Mouse (Mus musculus): Measurements from ENCODE around the gene Slc6a17.

The Slc6a17 gene
- long read RNA-seq, experiment 1: 0 reads
- long read RNA-seq, experiment 2, partial matches to known transcripts: 0 of 1 reads
- long read RNA-seq, experiment 2, other reads (novel, unspliced or antisense): 1 of 1 reads

GRCm38 (mm10) chr3:107517631-107518108 lies at the start of gene Slc6a17:
TSS of gene Slc6a17 (minus strand) at chr3:107518018.
- intact Hi-C loops (cut with DNase I): no loop called here

- intact Hi-C loops (cut with DNase I): no loop called here
Measured at GRCm38 (mm10) chr3:107565331-107565730, 47.5 kb upstream of the Slc6a17 start.

- intact Hi-C loops (cut with DNase I): loop anchor here (5.0 kb wide), 1 partner anchor 48 kb away; no protein-coding TSS in a partner anchor
Measured at GRCm38 (mm10) chr3:107563880-107564279, 46.1 kb upstream of the Slc6a17 start.

DNA sequence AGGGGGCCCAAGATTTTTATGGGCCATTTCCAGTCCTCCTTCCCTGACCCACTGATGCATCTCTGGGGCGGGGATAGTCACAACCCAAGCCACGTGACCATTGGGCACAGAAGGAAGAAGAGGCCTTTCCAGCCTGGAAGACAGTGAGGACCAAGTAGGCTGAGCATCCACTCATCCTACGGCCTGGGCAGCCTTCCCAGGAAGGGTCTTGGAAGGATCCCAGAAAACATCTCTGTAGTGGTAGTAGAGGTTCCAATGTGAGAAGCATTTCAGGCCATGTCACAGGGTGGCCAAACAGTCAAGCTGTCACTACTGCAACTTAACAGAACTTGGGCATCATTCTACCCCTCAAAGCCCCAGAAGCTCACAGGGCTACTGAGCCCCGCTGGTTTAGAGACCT lies 44.8 kb upstream of the Slc6a17 start:
- intact Hi-C loops (cut with DNase I): loop anchor here (5.0 kb wide), 1 partner anchor 50 kb away; no protein-coding TSS in a partner anchor

- intact Hi-C loops (cut with DNase I): loop anchor here (5.0 kb wide), 1 partner anchor 50 kb away; no protein-coding TSS in a partner anchor
Measured at GRCm38 (mm10) chr3:107562104-107562503, 44.3 kb upstream of the Slc6a17 start.

DNA sequence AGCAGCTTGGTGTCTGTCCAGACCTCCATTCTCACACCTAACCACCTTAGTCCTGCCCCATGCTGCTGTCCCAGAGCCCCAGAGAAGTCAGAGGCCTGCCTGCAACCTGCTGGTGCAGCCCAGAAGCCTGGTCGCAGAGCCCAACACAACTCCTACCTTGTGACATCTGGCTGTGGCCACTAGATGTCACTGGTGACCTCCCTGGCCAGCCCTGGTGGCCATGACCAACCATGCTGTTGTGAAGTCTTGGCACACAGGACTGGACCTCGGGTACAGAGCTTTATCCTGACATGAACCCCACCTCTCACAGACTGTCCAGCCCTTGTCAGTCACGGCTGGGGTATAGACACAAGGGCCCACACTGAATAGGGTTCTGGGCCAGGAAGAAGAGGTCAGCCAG lies 41.4 kb upstream of the Slc6a17 start:
- intact Hi-C loops (cut with DNase I): no loop called here

GRCm38 (mm10) chr3:107558740-107559139 lies 40.9 kb upstream of the Slc6a17 start:
- intact Hi-C loops (cut with DNase I): no loop called here

DNA sequence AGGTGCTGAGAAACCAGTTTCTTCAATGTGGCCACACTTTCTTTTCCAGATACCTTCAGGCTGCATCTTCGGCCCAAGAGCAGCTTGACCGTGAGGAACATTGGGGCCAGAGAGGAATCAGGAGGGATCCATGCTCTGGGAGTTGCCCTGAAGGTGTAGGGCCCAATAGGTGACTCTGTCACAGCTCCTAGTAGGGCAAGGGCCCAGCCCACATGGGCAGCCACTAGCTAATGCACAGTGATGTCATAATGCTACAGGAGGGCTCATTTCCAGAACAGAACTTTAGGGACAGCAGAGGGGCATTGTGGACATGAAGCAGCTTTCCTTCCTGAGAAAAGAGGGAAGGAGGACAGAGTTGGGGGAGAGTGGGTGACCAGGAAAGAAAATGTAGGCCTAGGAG lies 37.0 kb upstream of the Slc6a17 start, which contains the start of gene Ubl4b:
Gene Ubl4b, minus strand, starts transcription at position 232 of the 400 bp plus-strand sequence.
- intact Hi-C loops (cut with DNase I): no loop called here

DNA sequence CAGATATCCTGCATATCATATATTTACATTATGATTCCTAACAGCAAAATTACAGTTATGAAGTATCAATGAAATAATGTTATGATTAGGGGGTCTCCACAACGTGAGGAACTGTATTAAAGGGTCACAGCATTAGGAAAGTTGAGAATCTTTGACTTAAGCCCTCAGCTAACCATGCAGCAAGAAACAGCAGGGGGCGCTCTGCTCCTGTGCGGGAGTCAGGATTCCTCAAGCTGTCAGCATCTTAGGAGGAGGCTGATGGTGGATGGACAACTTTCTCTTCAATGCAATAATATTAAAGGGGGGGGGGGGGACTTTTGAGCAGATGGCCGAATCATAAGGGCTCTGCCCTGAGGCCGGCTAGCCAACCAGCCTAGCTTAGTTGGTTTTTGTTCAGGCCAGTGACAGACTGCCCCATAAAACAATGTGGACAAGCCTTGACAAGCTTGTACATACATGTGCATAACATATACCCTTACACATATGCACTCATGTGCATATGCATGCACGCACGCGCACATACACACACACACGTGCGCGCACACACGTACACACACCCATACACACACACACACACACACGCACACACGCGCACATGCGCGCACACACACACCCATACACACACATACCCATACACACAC lies 32.7 kb upstream of the Slc6a17 start:
- intact Hi-C loops (cut with DNase I): no loop called here

- intact Hi-C loops (cut with DNase I): no loop called here
Measured at GRCm38 (mm10) chr3:107546956-107547355, 29.1 kb upstream of the Slc6a17 start.

DNA sequence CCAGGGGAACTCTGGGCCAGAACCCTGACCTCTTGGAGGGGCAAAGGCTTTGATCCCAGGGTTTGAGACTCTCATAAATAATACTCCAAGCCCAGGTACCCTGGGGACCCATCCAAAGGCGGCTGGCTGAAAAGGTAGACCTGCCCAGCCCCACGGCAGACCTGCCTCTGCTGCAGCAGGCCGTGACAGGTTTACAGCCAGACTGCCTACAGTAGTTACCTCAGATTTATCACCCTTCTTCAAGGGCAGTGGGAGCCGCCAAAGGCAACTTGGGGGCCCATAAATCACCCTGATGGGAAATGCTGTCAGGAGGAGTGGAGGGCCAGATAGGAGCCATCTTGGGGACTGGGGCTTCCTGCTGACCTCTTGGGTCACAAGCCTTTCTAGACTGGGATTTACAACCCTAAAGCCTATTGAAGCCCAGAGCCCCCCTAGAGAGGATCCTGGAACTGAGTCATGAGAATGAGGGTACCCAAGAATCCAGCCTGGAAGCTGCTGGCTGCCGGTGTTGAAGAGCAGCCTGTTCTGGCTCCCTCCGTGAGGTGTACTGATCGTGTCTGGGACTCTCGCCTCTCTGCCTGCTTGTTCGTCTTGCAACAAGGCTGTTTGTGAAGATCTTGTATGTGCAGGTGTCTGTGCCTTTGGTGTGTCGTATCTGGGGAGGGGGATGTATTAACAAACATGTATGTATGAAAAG lies 28.0 kb upstream of the Slc6a17 start:
- intact Hi-C loops (cut with DNase I): no loop called here

DNA sequence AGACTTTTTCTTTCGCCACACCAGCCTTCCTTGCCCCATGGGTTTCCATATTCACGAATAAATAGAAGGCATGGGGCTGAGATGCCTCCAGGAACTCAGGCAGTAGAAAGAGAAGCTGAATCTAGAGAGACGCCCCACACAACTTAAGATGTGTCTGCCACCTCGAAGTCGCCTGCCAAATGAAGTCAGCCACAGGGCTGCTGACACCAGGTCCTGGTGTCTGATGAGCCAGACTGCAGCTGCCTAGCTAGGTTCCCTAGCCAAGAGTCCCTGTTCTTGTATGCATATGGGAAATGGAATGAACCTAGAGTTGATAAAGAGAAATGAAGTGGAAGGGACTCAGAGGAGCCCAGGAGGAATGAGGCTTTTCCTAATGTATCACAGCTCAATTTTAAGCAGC lies 27.5 kb upstream of the Slc6a17 start:
- intact Hi-C loops (cut with DNase I): no loop called here

DNA sequence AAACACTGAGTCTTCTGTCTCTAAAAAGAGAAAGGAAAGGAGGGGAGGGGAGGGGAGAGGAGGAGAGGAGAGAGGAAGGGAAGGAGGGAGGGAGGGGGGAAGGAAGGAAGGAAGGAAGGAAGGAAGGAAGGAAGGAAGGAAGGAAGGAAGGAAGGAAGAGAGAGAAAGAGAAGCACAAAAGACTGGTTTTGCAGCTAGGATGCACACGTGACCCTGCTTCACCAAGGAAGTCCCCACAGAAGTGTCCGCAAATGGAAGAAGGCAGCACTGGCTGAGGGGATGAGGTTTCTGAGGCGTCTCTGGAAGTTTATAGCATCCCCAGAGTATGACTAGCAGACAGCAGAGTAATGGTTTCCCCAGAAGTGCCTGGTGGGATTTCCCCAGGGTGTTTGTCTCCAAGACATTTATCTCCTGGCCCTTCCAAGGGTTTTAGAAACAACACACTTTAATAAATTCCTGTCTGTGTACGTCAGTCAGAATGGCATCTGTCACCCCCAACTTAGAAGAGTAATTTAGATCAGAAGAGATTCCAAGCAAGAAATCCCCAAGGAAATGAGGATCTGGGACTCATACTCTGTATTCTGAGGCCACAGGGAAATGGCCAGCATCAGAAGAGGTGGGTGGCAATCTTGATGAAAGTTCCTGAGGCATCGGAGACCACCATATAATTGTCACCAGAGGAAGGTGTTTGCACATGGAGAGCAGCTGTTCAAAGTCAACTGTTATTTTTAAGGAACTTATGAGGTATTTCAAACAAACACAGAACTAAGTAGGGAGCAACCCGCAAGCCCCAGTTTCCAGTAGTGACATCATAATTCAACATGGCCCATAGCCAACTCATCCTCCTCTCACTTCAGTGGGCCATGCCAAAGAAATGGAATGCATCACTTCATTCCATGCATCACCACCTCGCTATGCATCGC lies 25.6 kb upstream of the Slc6a17 start:
- intact Hi-C loops (cut with DNase I): no loop called here

DNA sequence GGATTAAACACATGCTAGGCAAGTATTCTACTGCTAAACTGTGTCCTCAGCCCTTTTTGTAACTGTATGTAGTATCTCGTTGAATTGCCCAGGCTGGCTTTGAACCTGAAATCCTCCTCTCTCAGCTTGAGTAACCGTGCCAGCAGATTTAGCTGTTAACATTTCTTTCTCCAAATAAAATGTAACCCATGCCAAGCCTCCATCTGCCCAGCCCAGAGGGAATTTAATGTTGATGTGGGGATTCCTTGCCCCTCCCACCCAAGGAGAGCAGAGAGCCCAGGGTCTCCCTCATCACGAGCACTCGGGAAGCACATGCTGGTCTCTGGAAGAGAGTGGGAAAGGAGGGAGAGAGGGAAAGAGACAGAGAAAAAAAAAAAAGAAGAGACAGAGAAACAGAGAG lies 24.8 kb upstream of the Slc6a17 start:
- intact Hi-C loops (cut with DNase I): no loop called here

GRCm38 (mm10) chr3:107537504-107537889 lies 19.7 kb upstream of the Slc6a17 start:
- intact Hi-C loops (cut with DNase I): no loop called here

DNA sequence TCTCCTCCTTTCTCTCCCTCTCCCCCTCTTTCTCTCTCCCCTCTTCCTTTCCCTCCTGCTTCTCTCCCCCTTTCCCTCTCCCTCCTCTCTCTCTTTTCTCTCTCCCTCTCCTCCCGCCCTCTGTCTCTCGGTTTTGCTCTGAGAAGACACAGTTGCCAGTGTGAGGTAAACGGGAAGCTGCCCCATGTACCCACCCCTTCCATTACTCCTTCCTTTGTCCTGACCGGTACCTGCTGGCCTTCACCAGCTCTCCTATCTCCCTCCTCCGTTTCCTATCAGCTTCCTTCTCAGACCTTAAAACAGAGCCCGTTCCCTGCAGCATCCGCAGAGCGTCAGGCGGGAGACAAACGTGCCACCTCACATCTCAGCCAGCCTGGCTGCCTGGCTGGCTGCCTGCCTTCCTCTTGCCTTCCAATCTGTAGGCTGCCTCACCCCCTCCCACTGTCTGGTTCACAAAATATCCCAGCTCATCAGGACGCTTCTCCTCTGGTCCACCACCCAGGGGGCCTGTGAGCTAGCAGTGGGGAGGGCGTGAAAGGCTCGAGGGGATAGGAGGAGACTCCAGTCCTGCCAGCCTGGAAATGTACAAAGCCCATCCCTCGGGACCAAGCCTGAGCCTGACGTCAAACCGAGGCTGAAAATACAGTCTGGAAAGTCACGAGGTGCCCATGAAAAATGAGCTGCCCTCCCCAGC lies 19.1 kb upstream of the Slc6a17 start:
- intact Hi-C loops (cut with DNase I): no loop called here

- intact Hi-C loops (cut with DNase I): no loop called here
Measured at GRCm38 (mm10) chr3:107534951-107535350, 17.1 kb upstream of the Slc6a17 start.

GRCm38 (mm10) chr3:107533532-107533931 lies 15.7 kb upstream of the Slc6a17 start:
- intact Hi-C loops (cut with DNase I): no loop called here

- intact Hi-C loops (cut with DNase I): no loop called here
Measured at GRCm38 (mm10) chr3:107530581-107530980, 12.8 kb upstream of the Slc6a17 start.

DNA sequence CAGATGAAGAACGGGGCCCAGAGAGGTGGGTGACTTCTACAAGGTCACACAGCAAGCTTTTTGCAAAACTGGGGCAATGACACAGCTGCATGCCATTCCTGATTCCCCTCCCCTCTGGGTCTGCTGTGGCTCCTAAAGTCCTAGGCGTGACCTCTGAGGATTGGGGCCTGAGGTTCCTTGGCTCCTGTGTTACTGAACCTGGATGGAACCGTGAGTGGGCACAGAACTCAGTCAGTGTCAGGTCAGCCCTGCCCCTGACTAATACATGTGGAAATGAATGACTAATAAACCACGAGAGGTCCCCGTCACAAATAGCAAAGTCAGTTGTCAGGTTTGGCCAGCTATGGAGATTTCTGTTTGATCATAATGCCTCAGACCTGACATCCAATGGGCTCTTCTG lies 11.4 kb upstream of the Slc6a17 start:
- intact Hi-C loops (cut with DNase I): no loop called here

Data from adrenal gland (tissue).